Mouse (Mus musculus) T-helper 17 cell (primary cell): Measurements from ENCODE around the gene Olfr441.
"Not testable (repeated sequence)": the region's sequence is repeated elsewhere in the genome, so short reads cannot be mapped to it uniquely, and the experiment has no call there.

Source experiments
- in situ Hi-C, 2 experiments: fragments of 300-600 bp; cut with MboI, MseI; formaldehyde crosslinking; loops; 1 replicate in 1 of 2; 2 replicates in 1 of 2; pipeline ENCODE4 v1.15.1; 2025; ENCODE audit warnings: high pct_unique_total_duplicates in 2 of 2

Olfr441 gene

DNA sequence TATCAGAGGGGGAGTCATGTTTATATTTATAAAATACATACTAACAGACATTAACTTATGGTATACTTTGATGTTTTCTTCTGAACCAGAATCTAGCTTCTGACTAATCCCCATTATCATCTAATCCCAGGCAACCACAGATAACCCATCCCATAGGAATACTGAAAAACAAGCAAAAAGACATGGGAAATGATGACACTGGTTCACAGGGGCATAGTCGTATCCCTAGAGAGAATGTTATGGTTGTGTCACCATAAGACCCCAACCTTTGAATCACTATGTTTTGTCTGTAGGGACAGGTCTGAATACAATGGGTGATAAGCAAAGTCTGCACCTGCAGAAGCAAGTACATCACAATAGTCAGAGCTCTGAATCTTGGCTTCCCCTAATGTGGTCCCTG lies at the start of gene Olfr441:
Gene Olfr441, plus strand, starts transcription at position 301 of the 400 bp plus-strand sequence.
- in situ Hi-C loops = not testable (repeated sequence)

DNA sequence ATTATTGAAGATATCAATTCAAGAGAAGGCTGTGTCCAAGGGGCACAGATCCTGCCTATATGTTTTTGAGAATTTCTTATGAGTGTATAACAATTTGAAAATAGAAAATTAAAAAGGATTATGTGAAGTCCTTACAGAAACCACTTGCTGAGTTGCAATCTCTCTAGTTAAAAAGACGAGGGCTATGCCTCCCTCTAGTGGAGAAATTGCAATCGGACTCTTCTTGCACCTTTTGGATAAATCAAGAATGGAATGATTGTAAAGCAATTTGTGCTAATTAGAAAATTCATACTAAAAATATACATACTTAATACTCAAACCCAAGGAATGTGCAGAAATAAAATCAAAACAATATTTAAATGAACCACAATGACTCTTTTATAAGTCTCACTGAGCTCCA lies 27.4 kb upstream of the Olfr441 start:
- in situ Hi-C loops = no loop called here

DNA sequence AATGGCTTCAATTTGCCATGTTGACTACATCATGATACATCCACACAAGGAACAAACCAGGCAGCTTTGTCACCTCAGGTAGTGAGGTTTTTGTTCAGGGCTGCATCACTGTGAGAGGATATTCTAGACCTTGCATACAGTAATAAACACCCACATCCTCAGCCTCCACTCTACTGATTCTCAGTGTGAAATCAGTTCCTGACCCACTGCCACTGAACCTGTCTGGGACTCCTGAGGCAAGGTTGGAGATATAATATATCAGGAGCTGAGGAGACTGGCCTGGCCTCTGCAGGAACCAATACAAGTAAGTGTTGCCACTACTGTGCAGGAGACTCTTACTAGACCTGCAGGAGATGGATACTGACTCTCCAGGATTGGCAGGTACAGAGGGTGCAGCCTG lies 24.8 kb upstream of the Olfr441 start:
- in situ Hi-C loops = not testable (repeated sequence)

DNA sequence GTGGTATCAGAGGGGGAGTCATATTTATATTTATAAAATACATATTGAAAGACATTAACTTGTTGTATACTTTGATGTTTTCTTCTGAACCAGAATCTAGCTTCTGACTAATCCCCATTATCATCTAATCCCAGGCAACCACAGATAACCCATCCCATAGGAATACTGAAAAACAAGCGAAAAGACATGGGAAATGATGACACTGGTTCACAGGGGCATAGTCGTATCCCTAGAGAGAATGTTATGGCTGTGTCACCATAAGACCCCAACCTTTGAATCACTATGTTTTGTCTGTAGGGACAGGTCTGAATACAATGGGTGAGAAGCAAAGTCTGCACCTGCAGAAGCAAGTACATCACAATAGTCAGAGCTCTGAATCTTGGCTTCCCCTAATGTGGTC lies 40.1 kb downstream of the Olfr441 start, which contains the start of gene Olfr237-ps1:
Gene Olfr237-ps1, plus strand, starts transcription at position 301 of the 400 bp plus-strand sequence.
- in situ Hi-C loops = not testable (repeated sequence)

DNA sequence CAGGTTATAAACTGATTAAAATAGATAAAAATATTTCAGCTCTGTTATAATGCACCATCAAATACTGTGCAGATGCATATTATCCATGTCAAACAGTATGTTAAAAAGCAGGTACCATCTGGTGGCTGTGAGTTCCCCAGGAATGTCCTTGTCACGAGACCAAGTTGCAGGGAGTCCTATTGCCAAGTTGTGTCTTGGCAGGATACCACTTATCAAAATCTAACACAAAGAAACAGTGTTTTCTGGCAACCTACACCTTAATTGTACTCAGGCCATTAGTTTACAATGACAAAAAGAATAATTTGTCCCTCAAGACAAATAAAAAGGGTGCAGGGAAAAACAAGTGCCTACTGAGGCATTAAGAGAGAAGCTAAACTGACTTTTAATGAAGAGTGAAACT lies 53.3 kb downstream of the Olfr441 start:
- in situ Hi-C loops = no loop called here

GRCm38 (mm10) chr6:43162982-43163381 lies 56.8 kb downstream of the Olfr441 start, which contains the start of gene Olfr437:
Olfr437 (plus strand) TSS chr6:43163282.
- in situ Hi-C loops = no loop called here

GRCm38 (mm10) chr6:43167246-43167645 lies 61.1 kb downstream of the Olfr441 start:
- in situ Hi-C loops = no loop called here
